Mouse (Mus musculus): ENCODE data around the gene Scnn1a.

DNA sequence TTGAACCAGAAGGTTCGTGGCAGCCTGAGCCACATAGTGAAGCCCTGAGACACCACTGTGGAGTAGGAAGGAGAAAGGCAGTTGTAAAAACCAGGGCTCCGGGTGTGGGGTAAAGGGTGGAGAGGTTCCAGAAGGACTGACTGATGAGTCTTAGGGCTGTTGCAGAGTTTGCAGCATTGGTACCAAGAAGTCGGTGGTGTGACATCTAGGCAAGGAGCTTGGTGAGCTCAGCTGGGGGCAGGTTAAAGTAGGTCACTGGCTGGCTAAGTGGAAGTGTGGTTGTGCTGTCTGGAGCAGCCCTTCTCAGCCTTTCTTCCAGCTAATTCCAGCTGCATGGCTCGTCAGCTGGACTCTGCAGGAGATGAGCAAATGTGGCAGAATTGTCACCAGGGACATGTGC, 32.4 kb downstream of the Scnn1a start:
- TF ChIP-seq ZNF384 (IDR thresholded peaks at IDR 0.05; ENCODE audit: low read depth, low read length) (no peak), MAFK (IDR thresholded peaks at IDR 0.05; ENCODE audit: insufficient read depth, low read depth, low read length) (no peak), HCFC1 (IDR thresholded peaks at IDR 0.05; ENCODE audit: borderline replicate concordance, insufficient read depth, low read length) (no peak), CHD2 (IDR thresholded peaks at IDR 0.05; ENCODE audit: low read depth, low read length) (no peak), ZC3H11A (IDR thresholded peaks at IDR 0.05; ENCODE audit: borderline replicate concordance, low read depth, low read length) (no peak)
